Mouse (Mus musculus) adrenal gland, adult (tissue): ENCODE measurements at regions not wholly inside any gene's neighbourhood (a gene's known extent, or its start where the extent isn't known, plus 50 kb on each side); places are given as distances from the start of the nearest gene placed in this dataset.

Experiments
- DNase-seq, 2 experiments: peaks; one replicate each; pipeline ENCODE4 v3.0.0; 2022 to 2023; ENCODE audit warnings: low spot score in 1 of 2; ENCODE audit not compliant: inconsistent age in 2 of 2

DNA sequence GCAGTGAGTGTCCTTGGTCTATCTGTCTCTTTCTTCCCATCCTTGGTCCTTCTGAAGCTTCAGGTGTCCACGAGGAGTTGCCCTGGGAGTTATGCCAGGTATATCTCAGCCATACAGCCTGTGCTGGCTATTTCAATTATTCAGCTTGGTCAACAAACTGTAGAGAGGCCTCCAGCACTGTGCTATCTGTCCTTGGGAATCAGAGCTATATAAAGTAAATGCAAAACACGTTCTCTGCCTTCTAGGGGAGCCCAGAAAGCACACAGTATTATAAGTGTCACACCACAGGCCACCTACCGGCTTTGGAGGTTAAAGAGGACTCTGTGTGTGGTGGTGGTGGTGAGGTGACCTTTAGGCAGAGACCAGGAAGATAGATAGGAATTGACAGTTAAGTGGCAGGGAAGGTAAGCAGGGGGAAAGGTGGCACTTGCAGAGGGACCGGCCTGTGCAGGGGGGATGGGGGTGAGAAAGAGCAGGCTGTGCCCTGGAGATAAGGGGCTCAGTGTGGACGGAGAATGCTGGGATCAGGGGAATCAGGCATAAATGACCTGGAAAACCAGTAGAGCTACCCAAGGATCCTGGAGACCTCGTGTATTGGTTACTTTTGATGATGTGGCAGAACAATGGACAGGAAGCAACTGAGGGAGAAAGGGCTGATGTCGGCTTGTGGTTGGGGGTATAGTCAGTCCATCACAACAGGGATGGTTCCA is 425.9 kb downstream of the Fut8 start:
- no peak for DNase-seq

DNA sequence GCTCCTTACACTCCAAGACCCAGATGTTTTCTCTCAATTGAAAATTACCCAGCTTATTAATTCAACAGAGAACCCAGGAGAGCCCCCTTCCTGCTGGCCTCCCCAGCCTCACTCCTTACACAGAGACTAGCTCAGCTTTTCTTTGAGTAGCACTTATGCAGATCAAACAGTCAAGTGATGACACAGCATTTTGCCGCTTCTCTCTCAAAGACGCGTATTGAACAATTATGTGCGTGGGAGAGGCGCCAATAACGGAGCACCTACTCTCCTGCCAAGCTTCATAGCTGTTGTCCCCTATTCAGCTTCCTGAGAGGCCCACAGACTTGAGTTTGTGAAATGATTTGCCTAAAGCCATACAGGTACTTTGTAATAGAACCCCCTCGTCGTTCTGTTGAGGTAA is 428.5 kb downstream of the Fut8 start:
- no peak for DNase-seq

DNA sequence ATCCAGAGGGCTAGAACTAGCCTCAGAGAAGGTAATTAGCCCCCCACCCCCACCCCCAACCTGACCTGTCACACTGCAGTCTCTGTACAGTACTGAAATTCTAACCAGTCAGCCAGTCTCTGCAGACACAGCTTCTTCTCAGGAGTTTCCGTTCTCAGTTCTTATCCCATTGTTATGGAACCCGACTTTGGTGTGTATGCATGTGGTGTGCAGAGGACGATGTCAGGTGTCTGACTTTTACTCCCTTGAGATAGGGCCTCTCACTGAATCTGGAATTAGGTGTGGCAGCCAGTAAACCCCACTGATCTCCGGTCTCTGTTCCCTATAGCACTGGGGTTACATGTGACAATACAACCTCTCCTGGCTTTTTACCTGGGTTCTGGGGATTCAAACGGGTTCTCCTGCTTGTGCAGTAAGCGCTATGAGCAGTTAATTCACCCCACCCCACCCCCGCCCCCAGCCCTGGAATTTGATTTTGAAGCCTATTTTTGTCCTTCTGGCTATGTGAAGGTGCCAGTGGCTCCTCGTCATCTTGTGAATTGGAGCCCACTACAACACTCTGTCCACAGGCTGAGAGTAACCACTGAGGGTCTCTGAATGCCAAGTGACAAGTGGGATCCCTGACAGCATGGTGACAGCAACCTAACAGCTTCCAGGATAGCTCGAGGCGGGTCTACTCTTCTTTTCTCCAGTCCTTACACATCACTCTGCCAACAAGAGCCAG is 429.4 kb downstream of the Fut8 start:
- DNase-seq, result no peak

DNA sequence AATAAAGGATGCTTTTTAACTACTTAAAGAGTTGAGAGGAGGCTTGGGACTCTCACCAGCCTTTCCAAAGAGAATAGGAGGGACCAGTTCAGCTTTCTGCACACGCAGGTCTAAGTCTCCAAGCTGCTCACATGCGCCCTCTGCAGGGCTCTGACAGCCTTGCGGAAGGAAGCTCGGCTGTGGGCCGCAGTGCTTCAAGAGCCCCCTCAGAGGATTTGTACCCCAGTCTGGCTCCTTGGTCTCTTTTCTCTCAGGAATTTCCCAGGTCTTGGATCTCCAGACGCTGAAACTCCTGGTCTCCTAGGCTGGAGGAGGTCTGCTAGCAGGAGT is 429.9 kb downstream of the Fut8 start:
- peak; percentile 63 to 86 for DNase-seq

DNA sequence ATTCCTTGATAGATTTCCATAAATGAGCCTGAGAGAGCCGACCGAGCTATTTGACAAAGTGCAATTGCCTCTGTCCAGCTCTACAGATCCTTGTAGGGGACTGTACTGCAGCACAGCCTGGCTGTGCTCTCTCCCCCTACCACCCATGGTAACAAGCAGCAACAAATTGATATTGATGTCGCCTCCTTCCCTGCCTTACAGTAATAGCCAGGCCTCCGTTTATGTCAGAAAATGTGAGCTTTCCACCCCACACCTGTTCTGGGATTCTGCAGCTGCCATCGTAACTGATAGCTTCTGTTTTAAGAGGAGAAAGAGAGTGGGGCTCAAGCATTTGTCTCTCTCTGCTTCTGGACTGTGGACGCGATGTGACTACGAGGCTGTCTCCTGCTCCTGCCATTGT is 432.6 kb downstream of the Fut8 start:
- DNase-seq, result no peak

DNA sequence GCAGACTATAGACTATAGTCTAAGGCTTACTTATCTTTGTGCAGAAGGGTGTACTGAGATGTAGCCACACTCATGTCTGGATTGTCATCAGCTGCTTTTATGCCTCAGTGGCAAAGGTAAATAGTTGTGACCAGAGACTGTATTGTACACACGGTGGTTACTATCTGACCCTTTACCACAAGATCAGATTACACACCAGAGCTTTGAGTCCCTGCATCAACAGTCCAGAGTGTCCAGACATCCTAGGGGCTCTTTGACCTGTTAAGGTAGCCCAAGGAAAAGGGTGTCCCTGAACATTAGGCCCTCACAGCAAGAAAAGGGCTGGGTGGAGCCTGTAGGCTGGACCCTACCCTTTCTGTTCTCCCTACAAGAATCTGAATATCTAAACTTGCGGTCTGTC is 436.4 kb downstream of the Fut8 start:
- no peak for DNase-seq

DNA sequence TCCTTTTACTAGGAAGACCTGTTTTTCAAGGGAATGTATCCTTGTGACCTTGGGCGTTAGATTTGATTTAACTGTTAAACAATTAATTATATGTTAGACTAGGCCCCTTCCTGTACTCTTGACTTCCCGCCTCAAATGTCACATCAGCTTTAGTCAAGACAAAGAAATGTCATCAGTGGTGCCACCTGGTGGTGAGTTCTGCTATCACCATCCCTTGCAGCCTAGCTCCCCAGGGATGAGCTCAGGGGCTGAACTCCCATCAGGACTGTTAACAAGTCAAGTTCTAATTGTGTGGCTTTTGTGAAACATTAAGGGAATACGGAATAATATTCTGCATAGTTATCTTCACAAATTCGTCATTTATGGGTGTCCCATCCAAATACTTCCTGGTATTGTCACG is 436.8 kb downstream of the Fut8 start:
- DNase-seq, result peak; percentile 34 to 76

DNA sequence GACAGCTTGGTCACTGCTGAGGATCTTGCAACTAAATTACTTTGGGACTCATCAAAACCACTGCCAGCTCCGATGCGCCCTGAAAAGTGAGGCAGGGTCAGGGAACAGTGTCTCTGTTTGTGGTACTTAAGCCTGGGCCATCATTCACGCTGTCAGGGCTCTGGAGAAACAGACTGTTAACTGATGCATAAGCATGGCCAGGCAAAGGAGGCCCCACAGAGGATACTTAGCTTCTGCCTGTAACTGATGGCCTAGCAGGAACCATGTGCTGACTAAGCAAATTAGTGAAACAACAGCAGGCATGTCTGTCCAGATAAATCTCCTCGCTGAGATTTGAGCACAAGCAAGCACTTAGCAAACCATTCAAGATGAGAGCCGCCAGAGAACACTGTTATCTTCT is 440.1 kb downstream of the Fut8 start:
- DNase-seq, result no peak

DNA sequence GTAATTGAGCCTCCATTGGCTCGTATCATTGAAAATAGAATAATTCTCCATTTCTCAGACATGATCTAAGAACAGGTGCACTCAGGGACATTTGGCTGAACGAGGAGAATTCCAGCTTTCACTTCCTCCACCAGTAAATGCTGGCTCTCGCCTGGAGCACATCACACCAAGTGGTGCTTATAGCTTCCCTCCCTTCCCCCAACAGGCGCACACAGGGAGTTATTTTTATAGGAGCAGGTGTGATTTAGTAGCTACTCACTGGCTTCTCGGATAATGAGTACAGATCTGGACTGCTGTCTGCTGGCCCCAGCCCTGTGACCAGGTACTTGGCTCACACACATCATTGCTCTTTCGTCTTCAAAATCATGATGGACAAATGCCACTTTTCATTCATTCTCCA is 456.2 kb downstream of the Fut8 start:
- DNase-seq, result no peak

DNA sequence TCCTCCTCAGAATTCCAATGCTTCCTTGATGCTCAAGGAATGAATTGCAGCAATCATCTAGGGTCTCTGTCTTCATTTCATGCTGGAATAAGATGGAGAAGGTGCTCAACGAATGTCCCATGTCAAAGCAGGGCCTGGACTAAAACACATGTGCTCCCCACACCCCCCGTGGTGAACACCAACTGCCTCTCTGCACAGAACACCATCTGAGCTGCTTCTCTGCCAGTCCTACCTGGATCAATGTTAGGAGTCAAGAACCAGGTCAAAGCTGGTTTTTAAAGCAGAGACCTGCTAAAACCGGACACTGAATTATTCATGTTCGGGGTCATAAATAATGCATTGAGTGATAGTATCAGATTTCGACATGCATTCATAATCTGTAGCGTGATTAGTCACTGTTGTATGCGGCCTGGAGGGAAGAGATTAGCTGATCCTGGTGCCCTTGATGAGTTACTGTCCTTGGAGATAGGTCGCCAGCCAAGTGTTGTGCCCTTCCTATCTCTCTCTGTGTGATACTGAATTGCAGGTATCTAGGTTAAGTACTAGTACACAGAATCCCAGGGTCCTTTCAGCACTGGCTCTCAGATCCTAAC is 458.2 kb downstream of the Fut8 start:
- peak; percentile 11 to 71 for DNase-seq

DNA sequence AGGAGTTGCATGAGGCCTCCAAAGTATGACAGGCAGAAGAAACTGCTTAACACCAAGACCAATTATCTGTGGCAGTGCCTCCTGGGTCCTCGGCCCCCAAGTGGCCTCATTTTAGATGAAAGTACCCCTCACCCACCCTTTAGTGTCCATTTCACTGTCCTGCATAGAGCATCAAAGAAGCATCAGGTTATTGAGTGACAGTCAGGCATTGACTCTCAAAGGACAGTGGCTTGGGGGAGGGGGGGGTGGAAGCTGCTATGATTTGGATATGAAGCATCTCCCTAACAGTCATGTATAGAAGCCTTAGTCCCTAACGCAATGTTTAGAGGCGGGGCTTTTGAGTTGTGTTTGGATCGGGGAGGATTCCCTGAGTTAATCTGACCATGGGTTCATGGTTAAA is 458.7 kb downstream of the Fut8 start:
- no peak for DNase-seq

DNA sequence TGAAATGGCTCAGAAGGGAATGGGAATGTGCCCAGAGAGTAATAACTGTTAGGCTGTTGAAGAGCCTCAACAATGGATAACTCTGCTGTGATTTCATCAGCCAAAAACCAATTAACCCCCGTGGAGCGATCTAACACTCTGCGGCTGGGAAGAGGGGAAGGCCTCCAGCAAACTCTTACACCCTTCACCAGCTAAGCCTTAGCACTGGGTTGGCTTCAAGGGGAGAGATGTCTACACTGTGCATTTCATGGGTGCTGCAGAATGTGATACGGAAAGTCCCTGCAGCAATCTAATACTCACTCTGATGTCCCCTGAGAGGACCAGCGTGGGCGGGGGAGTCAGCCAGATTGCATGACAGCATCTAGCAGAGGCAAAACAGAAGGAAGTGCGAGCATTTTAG is 460.2 kb downstream of the Fut8 start:
- no peak for DNase-seq

DNA sequence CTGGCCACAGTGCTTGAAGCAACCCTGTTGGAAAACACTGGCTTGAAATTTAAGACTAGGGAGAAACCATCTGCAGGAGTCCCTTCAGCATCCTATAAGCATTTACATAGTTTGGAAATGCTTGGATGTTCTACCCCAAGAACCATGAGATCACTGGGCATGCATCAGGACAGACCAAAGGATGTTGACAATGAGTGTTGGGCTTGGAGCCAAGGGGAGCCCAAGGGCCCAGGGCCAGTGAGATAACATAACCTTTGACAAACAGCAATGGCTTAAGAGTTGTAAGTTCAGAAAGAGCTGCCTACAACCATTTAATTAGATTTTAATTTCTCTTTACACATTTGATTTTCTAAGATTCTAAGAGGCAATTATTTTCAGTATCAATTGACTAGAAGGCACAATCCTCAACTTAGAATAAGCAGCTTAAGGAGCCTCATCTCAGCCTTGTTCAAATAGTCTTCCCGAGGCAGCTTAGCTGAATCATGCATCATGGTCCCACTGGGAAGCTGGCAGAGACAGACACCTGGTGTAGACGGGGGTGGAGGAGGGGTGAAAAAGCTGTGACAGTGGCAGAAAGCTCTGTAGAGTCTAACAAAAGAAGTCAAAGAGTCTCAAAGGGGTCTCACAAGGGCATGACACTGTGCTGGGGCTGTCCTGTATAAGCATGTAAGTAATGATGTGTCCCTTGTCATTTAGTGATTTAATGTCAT is 462.1 kb downstream of the Fut8 start:
- peak in 1 of 2 experiments; percentile 68 for DNase-seq

DNA sequence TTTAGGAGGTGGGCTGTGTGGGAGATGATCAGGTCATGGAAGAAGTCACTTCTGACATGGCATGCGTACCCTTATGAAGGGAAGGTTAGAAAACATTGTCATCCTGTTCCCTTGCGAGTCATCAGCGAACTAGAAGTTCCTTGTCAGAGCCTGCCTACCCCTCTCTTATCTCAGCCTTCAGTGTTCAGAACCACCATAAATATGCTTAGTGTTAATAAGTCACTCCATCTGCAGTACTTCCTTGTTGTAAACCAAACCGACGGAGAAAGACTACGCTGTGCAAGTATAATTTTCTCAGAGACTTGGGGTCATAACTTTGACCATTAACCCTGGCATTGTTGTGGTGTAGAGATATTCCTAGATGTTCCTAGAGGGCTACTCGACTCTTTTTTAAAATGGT is 477.6 kb downstream of the Fut8 start:
- DNase-seq, result no peak

DNA sequence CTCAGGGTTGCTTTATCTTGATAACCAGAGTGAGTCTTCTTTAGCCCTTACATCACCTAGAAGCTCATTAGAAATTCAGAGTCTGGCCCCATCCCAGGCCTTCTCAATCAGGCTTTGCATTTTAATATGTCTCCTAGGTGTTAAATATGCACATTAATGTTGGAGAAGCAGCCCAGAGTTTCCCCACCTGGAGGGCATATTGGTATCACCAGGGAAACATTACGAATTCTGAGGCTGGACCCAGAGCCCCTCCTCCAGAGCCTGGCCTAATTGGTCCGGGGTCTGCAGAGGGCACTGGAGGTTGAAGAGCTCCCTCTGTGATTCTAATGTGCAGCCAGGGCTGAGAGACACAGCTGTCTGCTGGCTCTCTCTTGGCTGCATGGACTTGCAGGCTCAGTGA is 478.1 kb downstream of the Fut8 start:
- DNase-seq, result no peak

DNA sequence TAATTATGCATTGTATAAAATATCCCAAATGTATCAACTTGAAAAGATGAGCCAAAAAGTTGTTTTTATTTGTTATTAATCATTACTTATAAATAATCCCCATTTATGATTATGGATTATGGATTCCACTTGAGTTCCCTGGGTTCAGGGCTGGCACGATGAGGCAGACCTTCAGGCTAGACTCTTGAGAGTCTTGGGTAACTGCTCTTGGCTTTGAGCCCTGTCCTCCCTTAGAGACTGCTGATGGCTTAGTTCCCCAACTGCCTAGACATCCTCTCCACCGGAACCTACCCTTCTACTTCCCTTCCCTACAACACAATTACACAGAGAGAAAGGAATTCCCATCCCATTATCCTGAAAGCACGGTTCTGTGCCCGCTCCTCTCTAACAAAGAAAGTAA is 466.3 kb upstream of the Gm6657 start:
- DNase-seq, result peak in 1 of 2 experiments; percentile 44

DNA sequence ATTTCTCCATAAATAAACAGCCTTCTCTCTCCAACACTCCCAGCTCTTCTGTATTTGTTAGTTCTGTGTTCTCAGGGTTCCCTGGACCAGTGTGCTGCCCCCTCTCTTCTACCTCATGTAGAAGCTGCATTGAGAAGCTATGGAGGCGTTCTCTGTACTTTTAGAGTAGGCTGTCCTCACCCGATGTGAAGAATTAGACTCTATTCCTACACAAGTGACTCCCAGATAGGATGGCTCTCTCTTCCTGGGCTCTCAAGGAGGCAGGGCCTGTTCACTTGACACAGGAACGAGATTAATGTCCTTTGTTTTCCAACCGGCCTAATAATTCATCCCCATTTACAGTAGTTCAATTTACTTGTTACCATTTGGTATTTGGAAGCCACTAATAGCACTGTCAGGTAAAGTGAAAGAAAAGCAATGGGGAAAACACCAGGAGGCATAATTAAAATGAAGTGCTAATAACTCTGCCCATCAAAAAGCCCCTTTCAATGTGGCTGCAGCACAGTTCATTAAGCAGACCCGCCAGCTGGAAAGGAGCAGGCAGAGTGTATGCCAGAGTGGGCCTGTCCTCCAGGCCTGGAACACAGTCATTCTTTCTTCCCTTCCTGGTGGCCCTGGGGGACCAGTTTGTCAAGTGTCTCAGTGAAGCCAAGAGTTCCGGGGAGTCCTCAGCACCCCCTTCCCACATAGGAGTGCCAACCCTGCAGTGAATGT is 454.8 kb upstream of the Gm6657 start:
- DNase-seq, result no peak

DNA sequence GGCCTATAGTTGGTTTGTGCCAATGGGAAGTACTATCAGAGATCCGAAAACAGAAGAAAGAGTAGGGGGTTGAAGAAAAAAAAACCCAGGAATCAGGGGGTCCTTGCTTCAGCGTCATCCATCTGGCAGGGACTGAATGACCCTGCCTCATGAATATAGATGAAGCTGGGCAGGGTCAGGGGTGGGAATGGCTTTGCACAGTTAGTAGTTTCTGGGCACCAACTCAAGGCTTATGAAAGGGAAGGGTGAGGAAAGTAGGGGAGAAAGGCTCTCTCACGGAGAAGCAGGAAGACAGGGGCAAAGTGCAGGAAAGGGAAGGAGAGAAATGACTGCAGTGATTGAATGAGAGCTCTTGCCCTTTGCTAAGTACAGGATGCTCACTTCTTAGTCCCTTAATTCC is 451.3 kb upstream of the Gm6657 start:
- DNase-seq, result no peak

DNA sequence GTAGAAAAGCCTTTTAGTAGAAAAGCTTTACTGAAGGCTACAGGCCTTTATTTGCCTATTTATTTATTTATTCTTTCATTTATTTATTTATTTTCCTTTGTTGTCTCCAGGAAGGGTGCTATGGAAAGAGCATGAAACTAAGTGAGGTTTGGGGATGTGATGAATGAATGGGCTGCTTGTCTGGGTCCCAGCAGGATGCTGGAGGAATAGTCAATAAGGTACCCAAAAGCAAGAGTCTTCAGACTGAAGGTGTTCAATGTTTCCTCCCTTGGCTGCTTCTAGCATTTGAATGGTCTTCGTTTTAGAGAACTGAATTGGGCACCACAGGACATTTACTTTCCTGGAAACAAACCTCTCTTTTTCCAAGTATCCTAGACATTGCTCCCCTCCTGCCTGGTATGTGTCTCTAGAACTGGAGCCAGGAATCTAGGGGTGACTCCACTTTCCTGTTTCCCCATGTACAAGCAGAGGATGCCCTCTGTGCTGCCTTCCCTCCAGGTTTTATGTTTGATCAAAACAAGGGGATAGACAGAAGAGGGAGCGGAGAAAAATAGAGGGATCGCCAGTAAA is 444.5 kb upstream of the Gm6657 start:
- DNase-seq, result no peak

DNA sequence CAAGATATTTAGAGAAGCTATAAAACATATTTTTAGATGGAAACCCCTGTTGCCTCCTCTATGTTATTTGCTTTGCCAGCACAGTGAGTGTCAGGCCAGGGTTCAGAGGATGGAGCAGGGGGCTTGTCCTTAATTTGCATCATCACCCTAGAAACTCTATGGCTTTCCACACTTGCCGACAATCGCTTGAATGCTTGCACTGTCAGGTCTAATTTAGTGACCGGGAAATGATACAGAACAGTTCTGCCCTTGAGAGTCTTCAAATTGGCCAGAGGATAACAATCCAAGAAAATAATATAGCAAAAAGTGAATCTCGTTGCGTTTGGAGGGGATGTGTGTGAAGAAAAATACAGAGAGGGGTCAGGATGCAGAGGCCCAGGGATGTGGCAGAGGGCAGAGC is 441.9 kb upstream of the Gm6657 start:
- no peak for DNase-seq

DNA sequence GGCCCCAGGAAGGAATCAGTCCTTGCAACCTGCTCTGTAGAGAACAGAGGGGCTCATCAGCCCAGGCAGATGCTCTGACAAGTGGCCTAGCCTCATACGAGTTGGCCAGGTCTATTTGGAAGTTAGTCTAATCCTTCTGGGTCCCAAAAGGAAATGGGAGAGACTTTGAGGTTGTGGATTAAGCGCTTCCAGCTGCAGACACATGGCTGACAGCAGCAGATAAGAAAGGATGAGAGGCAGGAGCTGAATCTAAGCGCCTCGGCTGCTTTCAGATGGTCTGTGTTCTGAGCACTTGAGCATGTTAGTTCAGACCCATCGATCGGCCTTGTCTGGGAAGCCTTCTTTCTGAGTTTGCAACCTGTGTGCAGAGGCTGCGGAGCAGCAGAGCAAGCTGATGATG is 438.0 kb upstream of the Gm6657 start:
- no peak for DNase-seq
